27 mouse cellular contexts compared by ENCODE assay signal in the genomic region with DNA sequence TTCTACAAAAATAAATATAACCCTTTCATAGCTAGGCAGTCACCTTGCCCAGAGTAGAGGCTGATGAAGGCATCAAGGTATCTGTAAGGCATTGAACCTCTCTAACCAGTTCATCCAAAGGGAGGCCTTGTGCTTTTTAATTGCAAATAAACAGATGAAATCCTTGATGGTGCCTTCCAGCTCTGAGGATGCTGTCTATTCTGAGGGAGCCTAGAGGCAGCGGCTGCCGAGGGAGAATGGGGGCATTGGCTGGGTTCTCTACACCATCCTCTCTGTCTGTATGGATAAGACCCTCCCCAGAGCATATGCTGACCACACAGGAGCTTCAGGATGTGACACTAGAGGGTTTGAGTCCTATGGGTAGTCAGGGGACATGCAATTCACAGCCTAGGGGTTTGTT. TPM values are rescaled to one million over a fixed set of nuclear protein-coding genes. Genes with fewer than 3 reads are reported as not detected.
DNase-seq lines count a peak whose midpoint lies in the region; ATAC-seq and TF ChIP-seq lines count a peak whose summit lies in the region.
"Had no signal": no experiment of that assay in that cellular context is flagged by ENCODE, and none has a peak within 500 bp of the region (broad histone marks: within the 10 kb centered on the region; RNA-seq: fewer than 3 reads in every experiment).

No protein-coding gene starts in this region.

- no peak for ATAC-seq in midbrain, postnatal 0 days (ENCODE audit: low FRiP score)
- peak; percentile 22; the same call in 1 of the 2 replicates for ATAC-seq in forebrain, embryonic 13.5 days
- 0 out of 2 replicates have a peak, but pooled peaks have one; percentile 21 for ATAC-seq in hindbrain, embryonic 14.5 days (ENCODE audit: low FRiP score)
- ATAC-seq: CD4-positive, CD25-positive, alpha-beta regulatory T cell, adult 4 months; intestine, embryonic 16.5 days had no signal

- no peak for TF ChIP-seq CTCF in midbrain, postnatal 0 days (IDR thresholded peaks at IDR 0.05)

- no peak overlapping the region for H3K9ac ChIP-seq in midbrain, postnatal 0 days (replicated peaks; ENCODE audit: low read length, poor library complexity, severe bottlenecking)
- no peak overlapping the region for H3K9ac ChIP-seq in forebrain, embryonic 13.5 days
- no peak overlapping the region for H3K9ac ChIP-seq in hindbrain, embryonic 14.5 days
- H3K9ac ChIP-seq: embryonic facial prominence, embryonic 13.5 days; limb, embryonic 15.5 days; liver, embryonic 14.5 days; neural tube, embryonic 12.5 days; stomach, embryonic 15.5 days had no signal

- peaks cover 13% of the 10 kb centered on the region for H3K4me1 ChIP-seq in midbrain, embryonic 10.5 days
- no peaks in the 10 kb centered on the region for H3K4me1 ChIP-seq in midbrain, postnatal 0 days (ENCODE audit: insufficient read depth, low read length)
- H3K4me1 ChIP-seq in forebrain, embryonic 13.5 days: peaks cover 26% of the 10 kb centered on the region
- no peaks in the 10 kb centered on the region for H3K4me1 ChIP-seq in hindbrain, embryonic 14.5 days (replicated peaks; ENCODE audit: control insufficient read depth, insufficient read depth, low read length)
- H3K4me1 ChIP-seq: embryonic facial prominence, embryonic 13.5 days; limb, embryonic 10.5 days; neural tube, embryonic 12.5 days; stomach, embryonic 15.5 days had no signal

- no peak overlapping the region for H3K4me2 ChIP-seq in midbrain, postnatal 0 days (ENCODE audit: low read depth, low read length, poor library complexity, severe bottlenecking)
- peak overlapping the region; percentile 6; the same call in 1 of the 2 replicates for H3K4me2 ChIP-seq in forebrain, embryonic 13.5 days
- no peak overlapping the region for H3K4me2 ChIP-seq in hindbrain, embryonic 14.5 days (replicated peaks)
- H3K4me2 ChIP-seq: embryonic facial prominence, embryonic 13.5 days; limb, embryonic 15.5 days; neural tube, embryonic 12.5 days; stomach, embryonic 15.5 days had no signal

- peaks cover 3% of the 10 kb centered on the region; the same call in 1 of the 2 replicates for H3K27me3 ChIP-seq in midbrain, embryonic 10.5 days (ENCODE audit: low read depth, poor library complexity, severe bottlenecking)
- H3K27me3 ChIP-seq in midbrain, postnatal 0 days (ENCODE audit: insufficient read depth, low read length): no peaks in the 10 kb centered on the region
- no peaks in the 10 kb centered on the region; the same call in 1 of the 2 replicates for H3K27me3 ChIP-seq in forebrain, embryonic 13.5 days
- no peaks in the 10 kb centered on the region for H3K27me3 ChIP-seq in hindbrain, embryonic 14.5 days (ENCODE audit: control insufficient read depth, insufficient read depth, low read length)
- H3K27me3 ChIP-seq: embryonic facial prominence, embryonic 13.5 days; neural tube, embryonic 12.5 days; stomach, embryonic 15.5 days had no signal

- no peak for DNase-seq in midbrain, embryonic 10.5 days (ENCODE audit: low spot score)
- DNase-seq in midbrain, postnatal 0 days (ENCODE audit: low spot score): no peak
- no peak for DNase-seq in hindbrain, embryonic 14.5 days (ENCODE audit: low spot score)
- DNase-seq in frontal cortex, postnatal 25 days (ENCODE audit: low spot score in 2 of 2): no peak
- no peak for DNase-seq in retina, postnatal 1 day
- DNase-seq in spleen, adult 18-20 months: no peak
- DNase-seq: adrenal gland, postnatal 14 days; cerebellum, adult 11 months; cerebellum, adult 9-10 months; gastrocnemius, postnatal 14 days; heart, postnatal 14 days; kidney, adult 8-10 months; layer of hippocampus, postnatal 36 days; lung, adult 2 months; lung, postnatal 10 days; right cerebral cortex, postnatal 4 days had no signal

- H3K4me3 ChIP-seq in midbrain, embryonic 10.5 days: no peak overlapping the region
- no peak overlapping the region for H3K4me3 ChIP-seq in midbrain, postnatal 0 days (ENCODE audit: low read depth, low read length)
- H3K4me3 ChIP-seq in forebrain, embryonic 13.5 days: no peak overlapping the region
- no peak overlapping the region for H3K4me3 ChIP-seq in hindbrain, embryonic 14.5 days (replicated peaks; ENCODE audit: low read length)
- H3K4me3 ChIP-seq: embryonic facial prominence, embryonic 13.5 days; limb, embryonic 10.5 days; limb, embryonic 15.5 days; neural tube, embryonic 12.5 days; stomach, embryonic 15.5 days had no signal

- H3K36me3 ChIP-seq in midbrain, embryonic 10.5 days: no peaks in the 10 kb centered on the region
- no peaks in the 10 kb centered on the region for H3K36me3 ChIP-seq in midbrain, postnatal 0 days (ENCODE audit: insufficient read depth, low read length)
- H3K36me3 ChIP-seq in forebrain, embryonic 13.5 days (ENCODE audit: poor library complexity, severe bottlenecking): no peaks in the 10 kb centered on the region
- H3K36me3 ChIP-seq in hindbrain, embryonic 14.5 days (replicated peaks; ENCODE audit: control insufficient read depth, insufficient read depth): no peaks in the 10 kb centered on the region
- H3K36me3 ChIP-seq: embryonic facial prominence, embryonic 13.5 days; limb, embryonic 10.5 days; limb, embryonic 15.5 days; neural tube, embryonic 12.5 days; stomach, embryonic 15.5 days had no signal

- H3K9me3 ChIP-seq in midbrain, embryonic 10.5 days (replicated peaks): no peaks in the 10 kb centered on the region
- H3K9me3 ChIP-seq in midbrain, postnatal 0 days (ENCODE audit: low read length): no peaks in the 10 kb centered on the region
- peaks cover 5% of the 10 kb centered on the region for H3K9me3 ChIP-seq in forebrain, embryonic 13.5 days (replicated peaks)
- H3K9me3 ChIP-seq in hindbrain, embryonic 14.5 days (ENCODE audit: control insufficient read depth, low read length): 0 out of 2 replicates have a peak, but pooled peaks cover 4% of the 10 kb centered on the region
- H3K9me3 ChIP-seq: embryonic facial prominence, embryonic 13.5 days; limb, embryonic 10.5 days; limb, embryonic 15.5 days; neural tube, embryonic 12.5 days; stomach, embryonic 15.5 days had no signal

- H3K27ac ChIP-seq in midbrain, embryonic 10.5 days (replicated peaks): peak overlapping the region; percentile 58
- H3K27ac ChIP-seq in midbrain, postnatal 0 days (ENCODE audit: low read depth, low read length): no peak overlapping the region
- H3K27ac ChIP-seq in forebrain, embryonic 13.5 days: peak overlapping the region; percentile 93
- H3K27ac ChIP-seq in hindbrain, embryonic 14.5 days: no peak overlapping the region
- H3K27ac ChIP-seq: embryonic facial prominence, embryonic 13.5 days; kidney, postnatal 0 days; limb, embryonic 10.5 days; limb, embryonic 15.5 days; liver, embryonic 14.5 days; macrophage; neural tube, embryonic 12.5 days; stomach, embryonic 15.5 days had no signal

- 94% methylated on average over 2 of the region's 2 CpGs for WGBS in midbrain, embryonic 10.5 days
- WGBS in midbrain, postnatal 0 days: 63% methylated on average over 2 of the region's 2 CpGs
- 54% methylated on average over 2 of the region's 2 CpGs for WGBS in forebrain, embryonic 13.5 days
- 70% methylated on average over 2 of the region's 2 CpGs for WGBS in hindbrain, embryonic 14.5 days

RNA-seq across cellular contexts. Expression of a gene that starts 28.3 kb away (rescaled TPM):
- polyA plus RNA-seq in midbrain, embryonic 10.5 days (2016; fragmentation: Nextera tagmentation; extraction: Ambion mirVana): 39.0 and 48.4 TPM in 2 replicates
- 68.5 and 73.2 TPM in 2 replicates for total RNA-seq in midbrain, postnatal 0 days (2014; rRNA removed)
- 51.5 and 57.2 TPM in 2 replicates for polyA plus RNA-seq in midbrain, postnatal 0 days (2015; fragmentation: Nextera tagmentation; extraction: Ambion mirVana)
- polyA plus RNA-seq in forebrain, embryonic 13.5 days (2015; fragmentation: Nextera tagmentation; extraction: Ambion mirVana): 74.4 and 77.3 TPM in 2 replicates
- polyA plus RNA-seq in hindbrain, embryonic 14.5 days (2014; fragmentation: Nextera tagmentation; extraction: Ambion mirVana): 85.8 and 95.7 TPM in 2 replicates

Comparison
In these comparisons a context has a peak if more than half of its experiments do, and no peak if none do; other contexts are left out.
1. H3K27ac ChIP-seq: peak in midbrain, embryonic 10.5 days (single experiment) and forebrain, embryonic 13.5 days (single experiment); none in midbrain, postnatal 0 days (single experiment) and hindbrain, embryonic 14.5 days (single experiment).